Mouse (Mus musculus): ENCODE results near the gene Pttg1ip.

Pttg1ip gene

GRCm38 (mm10) chr10:77634016-77634415, 52.5 kb downstream of the Pttg1ip start:
- TF ChIP-seq GATA4 (IDR thresholded peaks at IDR 0.05; ENCODE audit: insufficient replicate concordance, low read length), result no peak

- TF ChIP-seq GATA4 (IDR thresholded peaks at IDR 0.05; ENCODE audit: insufficient replicate concordance, low read length), result no peak
These were observed 53.1 kb downstream of the Pttg1ip start for GRCm38 (mm10) chr10:77634452-77635231.

GRCm38 (mm10) chr10:77636234-77636922, 54.9 kb downstream of the Pttg1ip start:
- TF ChIP-seq GATA4 (IDR thresholded peaks at IDR 0.05; ENCODE audit: insufficient replicate concordance, low read length), result no peak

DNA sequence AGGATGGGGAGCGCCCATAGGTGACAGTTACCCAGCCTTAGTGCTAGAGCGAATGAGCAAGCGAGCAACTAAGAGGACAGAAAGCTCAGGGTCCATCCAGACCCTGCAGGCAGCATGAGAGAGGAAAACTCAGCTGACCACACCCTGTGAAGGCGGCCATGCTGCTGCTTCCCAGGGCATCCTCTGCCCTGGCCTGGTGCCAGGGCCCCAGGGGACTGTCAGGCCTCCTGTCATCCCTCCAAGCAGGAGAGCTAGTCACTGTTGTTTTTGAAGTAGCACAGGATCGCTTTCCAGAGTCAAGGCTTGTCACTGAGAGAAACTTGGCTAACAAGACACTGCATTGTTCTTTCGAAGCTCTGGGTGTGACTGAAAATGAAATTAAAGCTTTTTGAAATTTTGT, 57.4 kb downstream of the Pttg1ip start:
- no peak for TF ChIP-seq GATA4 (IDR thresholded peaks at IDR 0.05; ENCODE audit: insufficient replicate concordance, low read length)

GRCm38 (mm10) chr10:77643160-77643559, 61.6 kb downstream of the Pttg1ip start:
- TF ChIP-seq GATA4 (IDR thresholded peaks at IDR 0.05; ENCODE audit: insufficient replicate concordance, low read length), result no peak

DNA sequence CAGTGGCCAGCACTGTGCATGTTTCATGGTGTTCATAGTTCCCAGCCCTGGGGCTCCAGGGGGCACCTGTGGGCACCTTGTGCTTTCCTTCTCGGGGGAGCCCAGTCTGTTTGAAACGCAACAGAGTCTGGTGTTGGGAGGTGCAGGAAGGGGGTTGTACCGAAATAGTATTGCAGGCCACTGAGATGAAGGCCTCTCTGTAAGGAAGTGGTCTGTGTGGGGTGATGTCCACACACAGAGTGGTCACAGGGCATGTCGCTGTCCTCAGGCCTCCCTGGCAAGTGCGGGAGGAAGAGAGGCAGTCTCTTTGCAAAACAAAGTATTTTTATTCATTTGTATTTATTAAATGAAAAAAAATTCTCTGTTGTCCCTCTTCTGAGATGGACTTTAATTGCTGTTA, 64.1 kb downstream of the Pttg1ip start:
- TF ChIP-seq GATA4 (IDR thresholded peaks at IDR 0.05; ENCODE audit: insufficient replicate concordance, low read length), result no peak

GRCm38 (mm10) chr10:77647461-77647860, 65.9 kb downstream of the Pttg1ip start:
- no peak for TF ChIP-seq GATA4 (IDR thresholded peaks at IDR 0.05; ENCODE audit: insufficient replicate concordance, low read length)

- no peak for TF ChIP-seq GATA4 (IDR thresholded peaks at IDR 0.05; ENCODE audit: insufficient replicate concordance, low read length)
These were observed 66.4 kb downstream of the Pttg1ip start for GRCm38 (mm10) chr10:77647901-77648300.
